Mouse (Mus musculus) heart, embryonic 15.5 days (tissue): ENCODE data around the gene Zfp423. TPM values are rescaled to one million over a fixed set of nuclear protein-coding genes. Genes with fewer than 3 reads are reported as not detected.

Source experiments
- ATAC-seq: fragments of 200-750 bp; cut with Nextera tagmentation; replicated peaks from 2 replicates; pipeline ENCODE4 v1.8.0; 2017; ENCODE audit warnings: low read depth, moderate TSS enrichment; ENCODE audit not compliant: insufficient number of reproducible peaks, insufficient read depth, low FRiP score
- H3K27ac ChIP-seq: fragments of 300-500 bp; sonication (generic); 2 replicates; pipeline ENCODE4 v1.5.1; 2015; ENCODE audit warnings: mild to moderate bottlenecking, inconsistent platforms
- H3K27me3 ChIP-seq: fragments of 300-500 bp; sonication (generic); 2 replicates; pipeline ENCODE4 v1.6.1; 2015; ENCODE audit warnings: inconsistent platforms
- H3K36me3 ChIP-seq: fragments of 300-500 bp; sonication (generic); 2 replicates; pipeline ENCODE4 v1.6.1; 2015; ENCODE audit warnings: mild to moderate bottlenecking, inconsistent platforms
- H3K4me1 ChIP-seq: fragments of 300-500 bp; sonication (generic); replicated peaks from 2 replicates; pipeline ENCODE4 v1.6.1; 2015; ENCODE audit warnings: inconsistent platforms
- H3K4me2 ChIP-seq: fragments of 300-500 bp; sonication (generic); 2 replicates; pipeline ENCODE4 v1.6.1; 2015; ENCODE audit warnings: inconsistent platforms, mild to moderate bottlenecking, moderate library complexity
- H3K4me3 ChIP-seq: fragments of 300-500 bp; sonication (generic); 2 replicates; pipeline ENCODE4 v1.5.1; 2015; ENCODE audit warnings: mild to moderate bottlenecking, inconsistent platforms
- H3K9ac ChIP-seq: fragments of 300-500 bp; sonication (generic); 2 replicates; pipeline ENCODE4 v1.6.1; 2015; ENCODE audit warnings: mild to moderate bottlenecking, inconsistent platforms
- H3K9me3 ChIP-seq: fragments of 300-500 bp; sonication (generic); replicated peaks from 2 replicates; pipeline ENCODE4 v1.6.1; 2016; ENCODE audit warnings: inconsistent platforms
- WGBS: fragments of 180-500 bp; shearing (Covaris S2); methylation state at CpG from one replicate; pipeline ENCODE4 v1.1.7; 2015; ENCODE audit warnings: mixed read lengths; 5-methylcytosine and 5-hydroxymethylcytosine counted together
- polyA plus RNA-seq: library from polyadenylated mRNA; unstranded; fragments of >200 nt; fragmentation: Nextera tagmentation; extraction: Ambion mirVana; gene quantifications from 2 replicates; pipeline ENCODE4 v1.2.1, GENCODE M21; 2015

Zfp423 gene
- polyA plus RNA-seq, 1 experiment from 2014 or later: 3.6 TPM

- ATAC-seq: no peak
- no peak overlapping the region for H3K27ac ChIP-seq
- peak overlapping the region; percentile 98 for H3K4me2 ChIP-seq
- peaks cover 39% of the 10 kb centered on the region for H3K27me3 ChIP-seq
- H3K4me3 ChIP-seq: peak overlapping the region; percentile 79
- no peaks in the 10 kb centered on the region for H3K36me3 ChIP-seq
- H3K9ac ChIP-seq: no peak overlapping the region
- H3K4me1 ChIP-seq: peaks cover 39% of the 10 kb centered on the region
- WGBS: 7% methylated on average over 26 of the region's 26 CpGs
- H3K9me3 ChIP-seq: no peaks in the 10 kb centered on the region
These were observed 3.3 kb upstream of the Zfp423 start for GRCm38 (mm10) chr8:87962514-87963225.

GRCm38 (mm10) chr8:87961680-87962513 is 2.5 kb upstream of the Zfp423 start:
- Histone ChIP-seq H3K27me3 (peaks cover 44% of the 10 kb centered on the region), H3K27ac (no peak overlapping the region)
- WGBS: 1% methylated on average over 46 of the region's 50 CpGs

GRCm38 (mm10) chr8:87961108-87961507 is 1.7 kb upstream of the Zfp423 start:
- H3K9ac ChIP-seq: no peak overlapping the region
- H3K27me3 ChIP-seq: peaks cover 46% of the 10 kb centered on the region
- peak overlapping the region; percentile 98 for H3K4me2 ChIP-seq
- peak overlapping the region; percentile 79 for H3K4me3 ChIP-seq
- 1% methylated on average over 20 of the region's 20 CpGs for WGBS
- no peak for ATAC-seq
- no peaks in the 10 kb centered on the region for H3K36me3 ChIP-seq
- no peak overlapping the region for H3K27ac ChIP-seq
- peaks cover 36% of the 10 kb centered on the region for H3K4me1 ChIP-seq
- H3K9me3 ChIP-seq: no peaks in the 10 kb centered on the region

More at GRCm38 (mm10) chr8:87961680-87962513, 2.5 kb upstream of the Zfp423 start:
- H3K9ac ChIP-seq: peak overlapping the region; percentile 29; the same call in 1 of the 2 replicates
- no peaks in the 10 kb centered on the region for H3K9me3 ChIP-seq
- no peaks in the 10 kb centered on the region for H3K36me3 ChIP-seq
- peaks cover 36% of the 10 kb centered on the region for H3K4me1 ChIP-seq
- no peak for ATAC-seq
- peak overlapping the region; percentile 98 for H3K4me2 ChIP-seq
- peak overlapping the region; percentile 79 for H3K4me3 ChIP-seq

GRCm38 (mm10) chr8:87960061-87960749 is 810 bp upstream of the Zfp423 start:
- no peaks in the 10 kb centered on the region for H3K36me3 ChIP-seq
- H3K4me3 ChIP-seq: peak overlapping the region; percentile 79
- under 1% methylated on average over 69 of the region's 76 CpGs for WGBS
- peaks cover 46% of the 10 kb centered on the region for H3K27me3 ChIP-seq
- peak overlapping the region; percentile 81 for H3K9ac ChIP-seq
- ATAC-seq: peak; percentile 63
- no peaks in the 10 kb centered on the region for H3K9me3 ChIP-seq
- peak overlapping the region; percentile 89 for H3K27ac ChIP-seq
- peaks cover 36% of the 10 kb centered on the region for H3K4me1 ChIP-seq
- peak overlapping the region; percentile 98 for H3K4me2 ChIP-seq

DNA sequence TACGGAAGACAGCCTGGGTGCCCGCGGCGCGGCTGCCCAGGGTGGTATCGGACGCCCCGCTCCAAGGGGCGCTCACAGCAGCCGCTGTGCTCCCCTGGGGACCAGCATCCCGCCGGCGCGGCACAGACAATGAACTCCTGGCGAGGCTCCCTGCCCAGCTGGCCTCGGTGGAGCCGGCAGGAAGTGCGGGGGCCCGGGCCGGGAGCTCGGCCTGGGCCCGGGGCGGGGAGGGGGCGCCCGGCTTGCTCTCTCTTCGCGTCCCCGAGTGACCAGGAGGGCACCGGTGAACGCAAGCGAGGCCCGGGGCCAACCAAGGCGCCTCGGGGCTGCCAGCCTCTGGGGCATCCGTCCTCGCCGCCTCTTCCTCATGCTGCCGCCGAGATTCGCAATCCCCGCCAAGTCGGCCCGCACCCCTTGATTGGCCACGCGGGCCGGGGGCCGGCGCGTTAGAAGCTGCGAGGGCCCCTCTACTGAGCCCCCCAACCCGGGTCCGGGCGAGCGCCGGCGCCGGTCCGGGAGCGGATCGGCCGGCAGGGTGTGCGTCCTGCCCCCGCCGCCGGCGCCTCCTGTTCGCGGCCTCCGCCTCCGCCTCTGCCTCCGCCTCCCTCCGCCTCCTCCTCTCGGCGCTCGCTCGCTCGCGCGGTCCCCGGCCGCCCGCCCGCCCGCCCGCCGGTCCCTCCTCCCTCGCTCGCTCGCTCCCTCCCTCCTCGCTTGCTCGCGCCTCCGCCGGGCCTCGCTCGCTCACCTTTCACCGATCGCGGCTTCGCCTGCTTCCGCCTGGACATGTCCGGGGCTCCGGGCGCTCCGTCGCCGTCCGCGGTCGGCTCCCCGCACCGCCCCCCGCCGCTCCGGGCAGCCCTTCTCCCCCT is 710 bp downstream of the Zfp423 start:
- Histone ChIP-seq H3K36me3 (no peaks in the 10 kb centered on the region), H3K4me3 (peak overlapping the region; percentile 79), H3K27me3 (peaks cover 42% of the 10 kb centered on the region), H3K27ac (peak overlapping the region; percentile 89), H3K4me1 (peaks cover 37% of the 10 kb centered on the region), H3K4me2 (peak overlapping the region; percentile 98), H3K9me3 (no peaks in the 10 kb centered on the region), H3K9ac (peak overlapping the region; percentile 81)
- peak; percentile 61 for ATAC-seq
- WGBS: under 1% methylated on average over 101 of the region's 115 CpGs

- Histone ChIP-seq H3K27me3 (peaks cover 35% of the 10 kb centered on the region), H3K36me3 (no peaks in the 10 kb centered on the region), H3K9me3 (no peaks in the 10 kb centered on the region), H3K4me2 (peak overlapping the region; percentile 98), H3K4me3 (peak overlapping the region; percentile 79), H3K9ac (peak overlapping the region; percentile 81), H3K4me1 (peaks cover 37% of the 10 kb centered on the region), H3K27ac (peak overlapping the region; percentile 89)
- WGBS: 3% methylated on average over 20 of the region's 20 CpGs
- ATAC-seq: peak; percentile 48; the same call in 1 of the 2 replicates
These were observed 1.4 kb downstream of the Zfp423 start for GRCm38 (mm10) chr8:87957871-87958450.

DNA sequence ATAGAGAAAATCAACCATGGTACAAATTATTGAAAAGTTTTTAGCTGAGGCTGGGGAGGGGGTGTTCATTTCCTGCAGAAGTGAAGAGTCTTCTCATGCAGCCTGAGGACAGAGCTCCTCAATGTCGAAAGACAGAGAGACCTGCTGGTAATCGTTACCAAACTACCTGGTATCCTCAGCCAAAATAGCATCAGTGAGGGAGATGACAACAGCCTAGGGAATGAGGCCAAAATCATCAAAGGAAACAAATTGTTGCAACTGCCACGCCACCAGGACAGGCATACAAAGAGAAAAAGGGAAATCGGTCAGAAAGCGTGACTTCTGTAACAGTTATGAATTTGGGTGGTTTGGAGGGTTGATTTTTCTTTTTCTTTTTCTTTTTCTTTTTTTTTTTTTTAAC is 3.4 kb downstream of the Zfp423 start:
- Histone ChIP-seq H3K4me1 (peaks cover 18% of the 10 kb centered on the region), H3K27ac (no peak overlapping the region), H3K27me3 (peaks cover 15% of the 10 kb centered on the region), H3K9me3 (no peaks in the 10 kb centered on the region), H3K4me2 (no peak overlapping the region), H3K9ac (no peak overlapping the region), H3K36me3 (no peaks in the 10 kb centered on the region), H3K4me3 (no peak overlapping the region)
- ATAC-seq: no peak
- 61% methylated on average over 5 of the region's 5 CpGs for WGBS

- Histone ChIP-seq H3K27me3 (peaks cover 10% of the 10 kb centered on the region), H3K4me2 (no peak overlapping the region), H3K4me3 (no peak overlapping the region), H3K27ac (no peak overlapping the region), H3K9me3 (no peaks in the 10 kb centered on the region), H3K9ac (no peak overlapping the region), H3K36me3 (no peaks in the 10 kb centered on the region), H3K4me1 (peaks cover 10% of the 10 kb centered on the region)
- no peak for ATAC-seq
- 53% methylated on average over 5 of the region's 5 CpGs for WGBS
These were observed 5.9 kb downstream of the Zfp423 start for GRCm38 (mm10) chr8:87953473-87953872.

GRCm38 (mm10) chr8:87952298-87952697 is 7.1 kb downstream of the Zfp423 start:
- Histone ChIP-seq H3K9me3 (no peaks in the 10 kb centered on the region), H3K9ac (no peak overlapping the region), H3K4me3 (no peak overlapping the region), H3K27me3 (peaks cover 9% of the 10 kb centered on the region), H3K4me1 (0 out of 2 replicates have a peak, but pooled peaks cover 4% of the 10 kb centered on the region), H3K4me2 (no peak overlapping the region), H3K36me3 (no peaks in the 10 kb centered on the region), H3K27ac (no peak overlapping the region)
- no peak for ATAC-seq
- 79% methylated on average over 6 of the region's 6 CpGs for WGBS

DNA sequence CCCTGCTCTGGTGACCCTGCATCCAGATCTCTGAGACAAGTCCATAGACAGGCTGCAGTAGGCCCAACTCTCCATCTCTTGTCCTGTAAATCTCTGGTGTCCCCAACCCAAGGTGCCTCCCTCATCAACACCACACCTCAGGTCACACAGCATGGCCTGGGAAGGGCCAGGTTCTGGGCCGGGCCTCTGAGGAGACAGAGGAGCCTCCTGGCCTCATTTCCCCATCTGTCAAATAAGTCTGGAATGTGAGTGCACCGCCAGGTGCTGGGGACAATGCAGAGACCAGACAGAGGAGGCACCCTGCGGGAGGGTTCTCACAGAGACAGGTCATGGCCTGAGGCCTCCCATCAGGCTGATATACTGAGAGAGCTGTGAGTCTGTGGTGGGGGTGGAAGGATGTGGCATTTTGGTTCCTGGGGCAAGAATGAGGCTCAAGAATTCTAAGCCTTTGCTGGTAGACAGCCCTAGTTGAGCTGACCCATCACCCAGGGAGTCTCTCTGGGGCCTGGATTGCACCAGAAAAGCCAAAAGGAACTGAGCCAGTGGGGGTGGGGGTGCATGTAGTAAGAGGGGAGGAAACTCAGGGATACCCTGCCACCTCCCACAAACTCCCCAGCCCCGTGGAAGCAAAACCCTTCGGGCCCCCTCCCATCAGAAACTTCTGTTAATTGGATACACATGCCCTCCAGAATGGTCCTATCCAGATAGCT is 15.0 kb downstream of the Zfp423 start:
- WGBS: 43% methylated on average over 5 of the region's 5 CpGs
- H3K4me1 ChIP-seq: peaks cover 18% of the 10 kb centered on the region
- H3K4me2 ChIP-seq: peak overlapping the region; percentile 98
- no peaks in the 10 kb centered on the region for H3K9me3 ChIP-seq
- no peaks in the 10 kb centered on the region; the same call in 1 of the 2 replicates for H3K27me3 ChIP-seq
- no peak for ATAC-seq
- no peak overlapping the region for H3K9ac ChIP-seq
- peak overlapping the region; percentile 56; the same call in 1 of the 2 replicates for H3K4me3 ChIP-seq
- no peaks in the 10 kb centered on the region for H3K36me3 ChIP-seq
- H3K27ac ChIP-seq: no peak overlapping the region
